ENCODE assay signal across 9 mouse cellular contexts in the genomic region with DNA sequence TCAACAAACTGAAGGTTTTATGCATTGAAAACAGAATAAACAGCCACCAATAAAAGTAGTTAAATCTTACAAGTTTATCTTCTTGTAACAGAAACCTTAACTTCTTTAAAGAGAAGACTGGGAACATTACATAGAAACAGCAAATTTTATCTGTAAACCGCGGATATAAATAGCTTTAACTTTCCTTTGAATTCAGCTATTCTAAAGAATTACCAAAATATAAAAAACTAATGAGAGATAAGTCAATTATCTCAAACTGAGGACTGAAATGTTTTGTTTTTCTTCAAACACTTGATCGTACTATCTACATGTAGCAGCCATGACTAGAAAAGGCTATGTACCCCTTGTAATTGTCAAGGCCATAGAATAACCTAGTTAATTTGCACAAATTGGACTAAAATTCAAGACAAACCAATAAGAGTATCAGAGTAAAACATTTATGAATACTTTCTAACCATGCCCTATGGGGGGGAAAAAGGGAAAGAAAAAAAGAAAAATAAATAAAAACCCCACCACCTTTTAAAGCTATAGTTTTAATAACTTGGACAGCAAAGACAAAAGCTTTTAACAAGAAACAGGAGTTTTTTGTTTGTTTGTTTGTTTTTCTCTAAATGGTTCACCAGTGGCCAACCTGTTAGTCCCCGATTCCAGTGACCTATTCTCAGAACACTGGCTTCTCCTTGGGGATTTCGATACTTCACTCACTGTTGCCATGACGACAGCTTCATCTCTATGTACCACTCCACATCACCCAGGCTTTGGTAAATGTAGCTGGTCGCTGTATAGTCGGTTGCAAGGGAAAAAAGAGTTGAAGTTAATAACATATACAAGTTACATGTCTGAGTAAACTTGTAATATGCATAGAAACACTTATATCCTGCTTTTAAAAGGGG. TPM values are rescaled to one million over a fixed set of nuclear protein-coding genes. Genes with fewer than 3 reads are reported as not detected.
DNase-seq lines count a peak whose midpoint lies in the region; ATAC-seq and TF ChIP-seq lines count a peak whose summit lies in the region.
"Had no signal": no experiment of that assay in that cellular context is flagged by ENCODE, and none has a peak within 500 bp of the region (broad histone marks: within the 10 kb centered on the region; RNA-seq: fewer than 3 reads in every experiment).

No protein-coding gene starts in this region.

- peak overlapping the region; percentile 89 for H3K4me2 ChIP-seq in CH12.LX (ENCODE audit: insufficient read depth, low read depth, poor library complexity, severe bottlenecking)
- peak overlapping the region; percentile 19; the same call in 1 of the 2 replicates for H3K4me2 ChIP-seq in embryonic facial prominence, embryonic 12.5 days (replicated peaks)
- H3K4me2 ChIP-seq in liver, embryonic 13.5 days, result peak overlapping the region; percentile 57

- no peak for TF ChIP-seq EP300 in CH12.LX (IDR thresholded peaks at IDR 0.05; ENCODE audit: low read length)

- in situ Hi-C loops in CH12.LX (cut with MboI; ENCODE audit: low pct_ligation_motif_present, low pct_unique_long_range_greater_than_20kb, low sequenced_read_pairs), result no loop called here

- no peak for ATAC-seq in embryonic facial prominence, embryonic 12.5 days (ENCODE audit: insufficient number of reproducible peaks, insufficient read depth, low FRiP score, low TSS enrichment)
- no peak for ATAC-seq in liver, embryonic 13.5 days (ENCODE audit: low read depth)
- ATAC-seq in activated CD4-positive, CD25-positive, alpha-beta regulatory T cell, adult 4 months, result no peak

- peaks cover 24% of the 10 kb centered on the region for H3K4me1 ChIP-seq in heart, embryonic 10.5 days
- H3K4me1 ChIP-seq in CH12.LX (ENCODE audit: control insufficient read depth in 1 of 2, insufficient read depth in 2 of 2), result peaks cover 0 to 53% of the 10 kb centered on the region in 2 experiments; a peak in 2 of 4 replicates
- peaks cover 23% of the 10 kb centered on the region for H3K4me1 ChIP-seq in embryonic facial prominence, embryonic 12.5 days
- peaks cover 53% of the 10 kb centered on the region for H3K4me1 ChIP-seq in liver, embryonic 13.5 days (replicated peaks)

- peak overlapping the region; percentile 48; the same call in 1 of the 2 replicates for H3K9ac ChIP-seq in CH12.LX (ENCODE audit: insufficient read depth, low read depth)
- H3K9ac ChIP-seq in embryonic facial prominence, embryonic 12.5 days, result no peak overlapping the region
- peak overlapping the region; percentile 37; the same call in 1 of the 2 replicates for H3K9ac ChIP-seq in liver, embryonic 13.5 days
- H3K9ac ChIP-seq: embryonic facial prominence, embryonic 15.5 days had no signal

- dilution Hi-C loops in CH12.LX (cut with MboI; ENCODE audit: extremely low pct_ligation_motif_present, extremely low pct_unique_long_range_greater_than_20kb, low sequenced_read_pairs), result no loop called here

- peaks cover 53% of the 10 kb centered on the region for H3K79me2 ChIP-seq in CH12.LX (replicated peaks; ENCODE audit: control insufficient read depth, extremely low read depth, insufficient read depth, poor library complexity, severe bottlenecking)

- TF ChIP-seq POLR2A in CH12.LX (IDR thresholded peaks at IDR 0.05; ENCODE audit: low read depth, low read length), result no peak

- H3K27me3 ChIP-seq in heart, embryonic 10.5 days (ENCODE audit: insufficient read depth, poor library complexity, severe bottlenecking), result no peaks in the 10 kb centered on the region
- no peaks in the 10 kb centered on the region for H3K27me3 ChIP-seq in CH12.LX (replicated peaks)
- H3K27me3 ChIP-seq in embryonic facial prominence, embryonic 12.5 days, result no peaks in the 10 kb centered on the region
- no peaks in the 10 kb centered on the region for H3K27me3 ChIP-seq in liver, embryonic 13.5 days
- H3K27me3 ChIP-seq: embryonic facial prominence, embryonic 15.5 days had no signal

- no peak overlapping the region for H3K27ac ChIP-seq in heart, embryonic 10.5 days
- no peak overlapping the region for H3K27ac ChIP-seq in CH12.LX (ENCODE audit: insufficient read depth, low read depth)
- H3K27ac ChIP-seq in embryonic facial prominence, embryonic 12.5 days, result no peak overlapping the region
- H3K27ac ChIP-seq in liver, embryonic 13.5 days, result no peak overlapping the region
- H3K27ac ChIP-seq: embryonic facial prominence, embryonic 15.5 days had no signal

- TF ChIP-seq RAD21 in CH12.LX (IDR thresholded peaks at IDR 0.05; ENCODE audit: low read depth, low read length), result no peak

- peaks cover 66% of the 10 kb centered on the region for H3K36me3 ChIP-seq in heart, embryonic 10.5 days
- H3K36me3 ChIP-seq in CH12.LX (replicated peaks in 1 of 2; ENCODE audit: control insufficient read depth in 1 of 2, insufficient read depth in 1 of 2, low read length in 1 of 2), result peaks cover 32 to 67% of the 10 kb centered on the region in 2 experiments
- H3K36me3 ChIP-seq in embryonic facial prominence, embryonic 12.5 days, result peaks cover 39% of the 10 kb centered on the region
- H3K36me3 ChIP-seq in liver, embryonic 13.5 days, result peaks cover 58% of the 10 kb centered on the region

- DNase-seq in heart, embryonic 10.5 days (ENCODE audit: low spot score), result no peak
- DNase-seq in heart, postnatal 10 days, result no peak
- DNase-seq in CH12.LX (ENCODE audit: extremely low read depth), result peak; percentile 70
- DNase-seq in liver, embryonic 13.5 days, result no peak
- no peak for DNase-seq in spleen, postnatal 36 days (ENCODE audit: low spot score in 2 of 2)
- DNase-seq in layer of hippocampus, postnatal 14 days (ENCODE audit: low spot score in 2 of 2), result no peak

- no peak for TF ChIP-seq CTCF in CH12.LX (conservative IDR thresholded peaks at IDR 0.05 in 1 of 2, IDR thresholded peaks at IDR 0.05 in 1 of 2; ENCODE audit: low read depth in 2 of 2, low read length in 2 of 2)

- 0 out of 2 replicates have a peak overlapping the region, but pooled peaks have one; percentile 0 for H3K4me3 ChIP-seq in heart, embryonic 10.5 days
- peak overlapping the region in 1 of 3 experiments; percentile 32 for H3K4me3 ChIP-seq in CH12.LX (replicated peaks in 1 of 3; ENCODE audit: low read depth in 2 of 3, low read length in 2 of 3, poor library complexity in 1 of 3)
- no peak overlapping the region for H3K4me3 ChIP-seq in embryonic facial prominence, embryonic 12.5 days
- H3K4me3 ChIP-seq in liver, embryonic 13.5 days (replicated peaks), result peak overlapping the region; percentile 39
- H3K4me3 ChIP-seq: embryonic facial prominence, embryonic 15.5 days had no signal

- WGBS in heart, embryonic 10.5 days, result 71% methylated on average over 8 of the region's 8 CpGs
- WGBS in embryonic facial prominence, embryonic 12.5 days, result 72% methylated on average over 8 of the region's 8 CpGs
- whole genome bisulfite sequencing in liver, embryonic 13.5 days (ENCODE audit: insufficient replicate concordance), result 69% methylated on average over 8 of the region's 8 CpGs

- intact Hi-C loops in heart, postnatal 10 days (cut with DNase I), result no loop called here

- H3K9me3 ChIP-seq in heart, embryonic 10.5 days, result no peaks in the 10 kb centered on the region
- H3K9me3 ChIP-seq in CH12.LX (replicated peaks; ENCODE audit: low read length), result no peaks in the 10 kb centered on the region
- H3K9me3 ChIP-seq in embryonic facial prominence, embryonic 12.5 days, result no peaks in the 10 kb centered on the region
- H3K9me3 ChIP-seq in liver, embryonic 13.5 days (replicated peaks), result no peaks in the 10 kb centered on the region
- H3K9me3 ChIP-seq: embryonic facial prominence, embryonic 15.5 days had no signal

TF ChIP-seq in CH12.LX, 34 proteins besides CTCF, POLR2A, EP300 and RAD21:
- TF ChIP-seq NRF1 (IDR thresholded peaks at IDR 0.05; ENCODE audit: low read depth, low read length), result no peak
- 0 out of 2 replicates have a peak, but pooled peaks have one; percentile 53 for TF ChIP-seq CHD1 (IDR thresholded peaks at IDR 0.05; ENCODE audit: low read depth, low read length)

RNA-seq across cellular contexts. Expression of gene Ccnl1, which starts 3.3 kb away (rescaled TPM):
- polyA plus RNA-seq in heart, embryonic 10.5 days (2016; fragmentation: Nextera tagmentation; extraction: Ambion mirVana), result 78.4 and 85.9 TPM in 2 replicates
- total RNA-seq in heart, postnatal 10 days (2021), result 10 to 100 TPM; 33.7 to 35.8 TPM
- total RNA-seq in CH12.LX (2012; rRNA removed) (25.1 and 29.9 TPM in 2 replicates), CH12.LX (2014; rRNA removed) (66.2 and 79.4 TPM in 2 replicates)
- 52.4 and 58.8 TPM in 2 replicates for polyA plus RNA-seq in CH12.LX (2012; ENCODE audit: insufficient read length, low read depth)
- polyA plus RNA-seq in embryonic facial prominence, embryonic 12.5 days (2016; fragmentation: Nextera tagmentation; extraction: Ambion mirVana), result 128 and 129 TPM in 2 replicates
- 49.9 and 54.6 TPM in 2 replicates for polyA plus RNA-seq in liver, embryonic 13.5 days (2015; fragmentation: Nextera tagmentation; extraction: Ambion mirVana)
- 10 to 100 TPM; 49.5 to 75.2 TPM for polyA plus RNA-seq in activated CD4-positive, CD25-positive, alpha-beta regulatory T cell, adult 4 months (2017; shearing (Covaris generic))
- 10 to 100 TPM; 52.3 to 59.4 TPM for total RNA-seq in layer of hippocampus, postnatal 14 days (2021)

Comparison
In these comparisons a context has a peak if more than half of its experiments do, and no peak if none do; other contexts are left out.
1. H3K4me2 ChIP-seq: peak in every context shown above with its lines; median percentile 89 in CH12.LX; 57 in liver, embryonic 13.5 days; 19 in embryonic facial prominence, embryonic 12.5 days.